Mouse (Mus musculus): ENCODE data around the gene Lrriq1. TPM values are rescaled to one million over a fixed set of nuclear protein-coding genes. Genes with fewer than 3 reads are reported as not detected.

Lrriq1 gene
- polyA plus RNA-seq, 1 experiment: 1.3 TPM

DNA sequence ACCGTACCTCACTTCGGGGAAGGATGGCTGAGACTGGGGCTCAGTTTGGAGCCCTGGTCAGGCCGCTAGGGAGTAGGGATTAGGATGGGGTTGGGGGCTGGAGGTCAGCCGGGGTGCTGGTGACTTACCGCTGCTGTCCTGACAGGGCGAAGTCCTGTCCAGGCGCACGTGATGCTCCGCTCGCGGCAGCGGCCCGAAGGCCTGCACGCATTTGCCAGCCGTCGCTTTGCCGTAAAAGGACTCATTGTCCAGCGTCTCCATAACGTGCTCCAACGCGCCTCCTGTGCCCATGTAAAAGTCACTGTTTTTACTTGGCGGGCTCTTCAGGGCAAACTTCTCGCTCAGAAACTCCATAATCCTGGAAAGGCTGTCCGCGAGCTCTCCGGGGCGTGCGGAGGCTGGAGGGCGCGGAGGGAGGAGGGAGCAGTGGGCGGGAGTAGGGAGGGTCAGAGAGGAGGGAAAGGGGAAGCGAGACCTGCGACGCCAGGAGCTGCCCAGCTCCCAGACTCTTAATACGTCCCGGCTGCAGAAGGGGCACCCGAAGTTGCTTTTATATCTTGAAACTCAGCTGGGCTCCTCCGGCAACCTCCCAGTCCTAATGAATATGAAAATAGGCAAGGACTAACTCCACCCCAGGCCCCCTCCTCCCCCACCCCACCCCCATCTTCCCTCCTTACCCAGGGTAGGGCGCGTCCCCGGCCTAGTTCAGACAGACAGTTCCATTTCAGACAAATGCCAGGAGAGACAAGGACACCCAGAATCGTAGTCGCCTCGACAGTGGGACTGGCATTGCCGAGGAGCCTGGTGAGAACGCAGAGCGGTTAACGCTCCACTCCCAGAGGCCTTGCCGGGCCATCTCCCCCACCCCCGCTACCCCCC, 207.6 kb downstream of the Lrriq1 start:
- Histone ChIP-seq H3K36me3 (ENCODE audit: control insufficient read depth, insufficient read depth, low read length) (no peaks in the 10 kb centered on the region), H3K4me3 (ENCODE audit: insufficient read depth, low read depth, low read length) (peak overlapping the region; percentile 52), H3K4me1 (ENCODE audit: control insufficient read depth, insufficient read depth, low read length) (no peaks in the 10 kb centered on the region), H3K27me3 (replicated peaks; ENCODE audit: control insufficient read depth, insufficient read depth, low read length) (peaks cover 10% of the 10 kb centered on the region), H3K27ac (ENCODE audit: insufficient read depth, low read depth, low read length) (peak overlapping the region; percentile 2; the same call in 1 of the 2 replicates)
- WGBS: 2% methylated on average over 49 of the region's 50 CpGs
- peak; percentile 44 for DNase-seq
- TF ChIP-seq CTCF (conservative IDR thresholded peaks at IDR 0.05; ENCODE audit: insufficient read depth, insufficient read length, low read depth, low read length) (no peak), POLR2A (IDR thresholded peaks at IDR 0.05; ENCODE audit: low read depth, low read length) (no peak)

DNA sequence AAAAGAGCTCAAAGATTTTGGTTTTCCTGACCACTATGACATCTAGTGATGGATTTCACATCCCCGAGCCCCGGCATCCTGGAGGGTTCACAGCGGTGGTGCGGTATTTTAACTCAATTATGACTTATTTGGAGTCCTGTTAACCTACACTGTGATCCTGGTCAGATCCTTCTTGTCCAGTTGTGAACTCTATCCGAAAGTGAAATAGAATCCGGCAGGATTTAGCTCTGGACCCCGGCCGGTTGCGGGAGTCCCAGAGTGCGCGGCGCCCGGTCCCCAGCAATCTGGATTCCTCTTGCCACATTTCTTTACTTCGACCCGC, 208.2 kb downstream of the Lrriq1 start:
- peak; percentile 11 for DNase-seq
- Histone ChIP-seq H3K27me3 (replicated peaks; ENCODE audit: control insufficient read depth, insufficient read depth, low read length) (peaks cover 10% of the 10 kb centered on the region), H3K36me3 (ENCODE audit: control insufficient read depth, insufficient read depth, low read length) (no peaks in the 10 kb centered on the region), H3K4me3 (ENCODE audit: insufficient read depth, low read depth, low read length) (peak overlapping the region; percentile 52), H3K27ac (ENCODE audit: insufficient read depth, low read depth, low read length) (peak overlapping the region; percentile 2; the same call in 1 of the 2 replicates), H3K4me1 (ENCODE audit: control insufficient read depth, insufficient read depth, low read length) (no peaks in the 10 kb centered on the region)
- 2% methylated on average over 15 of the region's 15 CpGs for WGBS
- TF ChIP-seq CTCF (conservative IDR thresholded peaks at IDR 0.05; ENCODE audit: insufficient read depth, insufficient read length, low read depth, low read length) (no peak), POLR2A (IDR thresholded peaks at IDR 0.05; ENCODE audit: low read depth, low read length) (no peak)

- no peaks in the 10 kb centered on the region for H3K36me3 ChIP-seq (ENCODE audit: control insufficient read depth, insufficient read depth, low read length)
- peak; percentile 22 for DNase-seq
- peak overlapping the region; percentile 52 for H3K4me3 ChIP-seq (ENCODE audit: insufficient read depth, low read depth, low read length)
- TF ChIP-seq POLR2A (IDR thresholded peaks at IDR 0.05; ENCODE audit: low read depth, low read length) (no peak), CTCF (conservative IDR thresholded peaks at IDR 0.05; ENCODE audit: insufficient read depth, insufficient read length, low read depth, low read length) (no peak)
- H3K27me3 ChIP-seq (replicated peaks; ENCODE audit: control insufficient read depth, insufficient read depth, low read length): peaks cover 10% of the 10 kb centered on the region
- H3K27ac ChIP-seq (ENCODE audit: insufficient read depth, low read depth, low read length): no peak overlapping the region; the same call in 1 of the 2 replicates
- WGBS: 7% methylated on average over 20 of the region's 20 CpGs
- H3K4me1 ChIP-seq (ENCODE audit: control insufficient read depth, insufficient read depth, low read length): no peaks in the 10 kb centered on the region
Measured at GRCm38 (mm10) chr10:103027226-103027930, 208.7 kb downstream of the Lrriq1 start.

- 6% methylated on average over 17 of the region's 17 CpGs for WGBS
- no peak overlapping the region for H3K4me3 ChIP-seq (ENCODE audit: insufficient read depth, low read depth, low read length)
- no peaks in the 10 kb centered on the region for H3K36me3 ChIP-seq (ENCODE audit: control insufficient read depth, insufficient read depth, low read length)
- no peak overlapping the region for H3K27ac ChIP-seq (ENCODE audit: insufficient read depth, low read depth, low read length)
- peak; percentile 16 for DNase-seq
- TF ChIP-seq POLR2A (IDR thresholded peaks at IDR 0.05; ENCODE audit: low read depth, low read length): no peak
- no peak for TF ChIP-seq CTCF (conservative IDR thresholded peaks at IDR 0.05; ENCODE audit: insufficient read depth, insufficient read length, low read depth, low read length)
- no peaks in the 10 kb centered on the region for H3K4me1 ChIP-seq (ENCODE audit: control insufficient read depth, insufficient read depth, low read length)
- H3K27me3 ChIP-seq (replicated peaks; ENCODE audit: control insufficient read depth, insufficient read depth, low read length): peaks cover 9% of the 10 kb centered on the region
Measured at GRCm38 (mm10) chr10:103026636-103027225, 209.4 kb downstream of the Lrriq1 start.

- H3K27me3 ChIP-seq (replicated peaks; ENCODE audit: control insufficient read depth, insufficient read depth, low read length): no peaks in the 10 kb centered on the region
- H3K27ac ChIP-seq (ENCODE audit: insufficient read depth, low read depth, low read length): no peak overlapping the region
- WGBS: 59% methylated on average over 2 of the region's 2 CpGs
- TF ChIP-seq POLR2A (IDR thresholded peaks at IDR 0.05; ENCODE audit: low read depth, low read length) (no peak), CTCF (conservative IDR thresholded peaks at IDR 0.05; ENCODE audit: insufficient read depth, insufficient read length, low read depth, low read length) (no peak)
- no peak overlapping the region for H3K4me3 ChIP-seq (ENCODE audit: insufficient read depth, low read depth, low read length)
- H3K4me1 ChIP-seq (ENCODE audit: control insufficient read depth, insufficient read depth, low read length): no peaks in the 10 kb centered on the region
- DNase-seq: peak; percentile 19
- no peaks in the 10 kb centered on the region for H3K36me3 ChIP-seq (ENCODE audit: control insufficient read depth, insufficient read depth, low read length)
Measured at GRCm38 (mm10) chr10:103002556-103002955, 233.6 kb downstream of the Lrriq1 start.

DNA sequence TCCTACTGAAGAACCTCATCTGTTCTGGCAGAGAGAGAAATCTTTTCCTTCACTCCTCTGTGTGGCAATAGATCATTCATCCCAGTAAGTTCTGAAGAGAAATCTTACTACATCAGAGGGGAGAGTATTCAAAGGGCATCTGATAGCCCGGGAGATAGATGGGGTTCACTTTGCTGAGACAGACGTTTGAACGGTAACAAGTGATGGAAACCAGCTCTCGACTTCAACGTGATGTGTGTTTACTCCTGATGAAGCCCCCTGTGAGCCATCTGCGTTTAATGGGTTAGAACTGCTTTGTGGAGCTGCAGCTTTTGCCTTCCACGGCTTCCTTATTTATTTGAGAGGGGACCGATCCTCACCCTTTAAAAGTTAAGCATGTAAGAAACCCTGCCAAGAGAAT, 235.2 kb downstream of the Lrriq1 start:
- WGBS: 24% methylated on average over 8 of the region's 8 CpGs
- no peak overlapping the region for H3K4me3 ChIP-seq (ENCODE audit: insufficient read depth, low read depth, low read length)

DNA sequence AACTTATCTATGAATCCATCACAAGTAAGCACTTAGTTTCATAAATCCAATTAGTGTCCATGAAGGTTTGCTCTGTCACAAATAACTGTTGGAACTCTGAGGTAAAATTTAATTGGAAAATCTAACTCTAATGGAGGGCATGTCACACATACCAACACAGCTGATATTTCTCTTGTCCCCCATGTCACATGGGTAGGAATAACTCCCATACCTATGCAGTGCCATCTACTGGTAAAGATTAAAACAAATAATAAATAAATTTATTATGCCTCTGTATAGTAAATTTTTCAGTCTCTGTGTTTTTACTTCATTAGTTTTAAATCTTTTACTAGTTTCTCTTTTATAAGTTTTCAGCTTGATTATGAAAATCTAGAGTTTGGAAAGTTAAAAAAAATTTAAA, 236.5 kb downstream of the Lrriq1 start:
- Histone ChIP-seq H3K27me3 (replicated peaks; ENCODE audit: control insufficient read depth, insufficient read depth, low read length) (no peaks in the 10 kb centered on the region), H3K36me3 (ENCODE audit: control insufficient read depth, insufficient read depth, low read length) (no peaks in the 10 kb centered on the region), H3K4me3 (ENCODE audit: insufficient read depth, low read depth, low read length) (no peak overlapping the region), H3K4me1 (ENCODE audit: control insufficient read depth, insufficient read depth, low read length) (no peaks in the 10 kb centered on the region), H3K27ac (ENCODE audit: insufficient read depth, low read depth, low read length) (no peak overlapping the region)
- DNase-seq: no peak
- no peak for TF ChIP-seq POLR2A (IDR thresholded peaks at IDR 0.05; ENCODE audit: low read depth, low read length)
- TF ChIP-seq CTCF (conservative IDR thresholded peaks at IDR 0.05; ENCODE audit: insufficient read depth, insufficient read length, low read depth, low read length): no peak

More for the DNA sequence above, 235.2 kb downstream of the Lrriq1 start:
- no peaks in the 10 kb centered on the region for H3K4me1 ChIP-seq (ENCODE audit: control insufficient read depth, insufficient read depth, low read length)
- TF ChIP-seq POLR2A (IDR thresholded peaks at IDR 0.05; ENCODE audit: low read depth, low read length) (no peak), CTCF (conservative IDR thresholded peaks at IDR 0.05; ENCODE audit: insufficient read depth, insufficient read length, low read depth, low read length) (no peak)
- no peaks in the 10 kb centered on the region for H3K27me3 ChIP-seq (replicated peaks; ENCODE audit: control insufficient read depth, insufficient read depth, low read length)
- no peak overlapping the region for H3K27ac ChIP-seq (ENCODE audit: insufficient read depth, low read depth, low read length)
- H3K36me3 ChIP-seq (ENCODE audit: control insufficient read depth, insufficient read depth, low read length): no peaks in the 10 kb centered on the region
- peak; percentile 18 for DNase-seq

Other genes with a start within 250 kb of the Lrriq1 start
- 3.7 and 4.5 TPM in 2 replicates for gene Alx1, start 206.1 kb downstream of the Lrriq1 start, polyA plus RNA-seq (2012; rRNA removed)
- gene Slc6a15, start 131.5 kb upstream of the Lrriq1 start, polyA plus RNA-seq (2012; rRNA removed): 8.4 and 9.5 TPM in 2 replicates

Measured in kidney, adult 2 months (tissue).